30 mouse cellular contexts compared by ENCODE assay signal in the genomic region with DNA sequence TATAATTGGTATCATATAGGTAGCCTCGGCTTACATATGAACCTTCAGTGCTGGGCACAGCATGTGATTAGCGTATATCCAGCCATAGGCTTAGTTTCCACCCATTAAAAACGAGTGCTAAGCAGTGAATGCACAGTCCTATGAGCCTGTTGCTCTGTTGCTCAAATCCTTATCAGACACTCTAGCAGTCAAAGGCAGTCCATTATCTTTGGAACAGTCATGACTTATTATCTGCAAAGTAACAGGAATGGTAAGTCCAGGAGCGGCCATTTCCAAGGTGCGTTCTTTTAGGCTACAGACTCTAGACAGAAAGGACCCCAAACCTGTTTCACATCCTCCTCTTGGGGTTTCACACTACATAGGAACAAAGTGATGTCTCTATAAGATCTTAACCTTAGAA. TPM values are rescaled to one million over a fixed set of nuclear protein-coding genes. Genes with fewer than 3 reads are reported as not detected.
DNase-seq lines count a peak whose midpoint lies in the region; ATAC-seq and TF ChIP-seq lines count a peak whose summit lies in the region.
"Had no signal": no experiment of that assay in that cellular context is flagged by ENCODE, and none has a peak within 500 bp of the region (broad histone marks: within the 10 kb centered on the region; RNA-seq: fewer than 3 reads in every experiment).

No protein-coding gene starts in this region.

- no peak for TF ChIP-seq CTCF in thymus, adult 2 months (IDR thresholded peaks at IDR 0.05; ENCODE audit: borderline replicate concordance, control insufficient read depth, extremely low read depth, insufficient read depth, low read length, poor library complexity)

- WGBS in thymus, adult 2 months, result 58% methylated on average over 5 of the region's 5 CpGs
- 28% methylated on average over 5 of the region's 5 CpGs for WGBS in liver, embryonic 13.5 days (ENCODE audit: insufficient replicate concordance)

- peak; percentile 45 for ATAC-seq in liver, embryonic 13.5 days (ENCODE audit: low read depth)
- ATAC-seq in megakaryocyte progenitor cell, adult 5-6 weeks (replicated peaks; ENCODE audit: poor library complexity), result peak; percentile 34
- ATAC-seq: activated CD4-positive, CD25-positive, alpha-beta regulatory T cell, adult 4 months; forebrain, embryonic 14.5 days; intestine, embryonic 16.5 days had no signal

- TF ChIP-seq POLR2A in thymus, adult 2 months (IDR thresholded peaks at IDR 0.05; ENCODE audit: control insufficient read depth, extremely low read depth, insufficient read depth, low read length, poor library complexity), result no peak

- DNase-seq in thymus, adult 2 months, result no peak
- no peak for DNase-seq in thymus, postnatal 36 days
- DNase-seq in liver, embryonic 13.5 days, result peak; percentile 28
- no peak for DNase-seq in urinary bladder, postnatal 10 days (ENCODE audit: low spot score)
- no peak for DNase-seq in embryo, embryonic 10 days (ENCODE audit: low spot score)
- no peak for DNase-seq in thymus, postnatal 4 days
- DNase-seq: adrenal gland, adult 2 months; adrenal gland, postnatal 36 days; cerebellum, adult 2 months; cerebellum, postnatal 14 days; gastrocnemius, postnatal 36 days; heart, postnatal 4 days; kidney, adult 8-10 months; kidney, postnatal 4 days; layer of hippocampus, postnatal 36 days; left cerebral cortex, postnatal 4 days; lung, embryonic 14.5 days; lung, postnatal 14 days; right cerebral cortex, postnatal 4 days had no signal

- H3K9ac ChIP-seq in liver, embryonic 13.5 days, result no peak overlapping the region
- H3K9ac ChIP-seq: embryonic facial prominence, embryonic 15.5 days; hindbrain, embryonic 13.5 days; lung, embryonic 14.5 days; midbrain, embryonic 12.5 days; neural tube, embryonic 13.5 days had no signal

- no peaks in the 10 kb centered on the region for H3K9me3 ChIP-seq in liver, embryonic 13.5 days (replicated peaks)
- H3K9me3 ChIP-seq: embryonic facial prominence, embryonic 10.5 days; embryonic facial prominence, embryonic 15.5 days; hindbrain, embryonic 13.5 days; midbrain, embryonic 12.5 days; neural tube, embryonic 13.5 days had no signal

- peaks cover 26% of the 10 kb centered on the region for H3K4me1 ChIP-seq in thymus, adult 2 months (replicated peaks; ENCODE audit: control insufficient read depth, insufficient read depth, low read length)
- H3K4me1 ChIP-seq in liver, embryonic 13.5 days (replicated peaks), result peaks cover 88% of the 10 kb centered on the region

- peak overlapping the region; percentile 95 for H3K27ac ChIP-seq in thymus, adult 2 months (ENCODE audit: control insufficient read depth, insufficient read depth, low read length)
- H3K27ac ChIP-seq in liver, embryonic 13.5 days, result peak overlapping the region; percentile 50
- H3K27ac ChIP-seq: embryonic facial prominence, embryonic 10.5 days; embryonic facial prominence, embryonic 15.5 days; hindbrain, embryonic 13.5 days; kidney, postnatal 0 days; midbrain, embryonic 12.5 days; neural tube, embryonic 13.5 days had no signal

- H3K27me3 ChIP-seq in thymus, adult 2 months (ENCODE audit: control insufficient read depth, insufficient read depth, low read length), result no peaks in the 10 kb centered on the region
- no peaks in the 10 kb centered on the region for H3K27me3 ChIP-seq in liver, embryonic 13.5 days
- H3K27me3 ChIP-seq: neural tube, embryonic 13.5 days had no signal

- H3K36me3 ChIP-seq in thymus, adult 2 months (ENCODE audit: control insufficient read depth, insufficient read depth, low read length), result peaks cover 24% of the 10 kb centered on the region
- peaks cover 8% of the 10 kb centered on the region; the same call in 1 of the 2 replicates for H3K36me3 ChIP-seq in liver, embryonic 13.5 days
- H3K36me3 ChIP-seq: embryonic facial prominence, embryonic 10.5 days; embryonic facial prominence, embryonic 15.5 days; hindbrain, embryonic 13.5 days; midbrain, embryonic 12.5 days; neural tube, embryonic 13.5 days had no signal

- peak overlapping the region; percentile 25 for H3K4me3 ChIP-seq in thymus, adult 2 months (ENCODE audit: control insufficient read depth, insufficient read depth, low read length)
- H3K4me3 ChIP-seq in liver, embryonic 13.5 days (replicated peaks), result no peak overlapping the region
- H3K4me3 ChIP-seq: embryonic facial prominence, embryonic 10.5 days; embryonic facial prominence, embryonic 15.5 days; hindbrain, embryonic 13.5 days; midbrain, embryonic 12.5 days; myocyte; neural tube, embryonic 13.5 days had no signal

- peak overlapping the region; percentile 38 for H3K4me2 ChIP-seq in liver, embryonic 13.5 days
- H3K4me2 ChIP-seq: embryonic facial prominence, embryonic 15.5 days; hindbrain, embryonic 13.5 days; lung, embryonic 14.5 days; midbrain, embryonic 12.5 days; neural tube, embryonic 13.5 days had no signal

RNA-seq across cellular contexts. Expression of gene Aqp11, which starts 4.5 kb away (rescaled TPM):
- polyA plus RNA-seq in thymus, adult 2 months (2012; rRNA removed), result 277 and 395 TPM in 2 replicates
- polyA plus RNA-seq in liver, embryonic 13.5 days (2015; fragmentation: Nextera tagmentation; extraction: Ambion mirVana), result 15.6 and 15.9 TPM in 2 replicates
- total RNA-seq in megakaryocyte progenitor cell, adult 5-6 weeks (2015), result 4.1 and 4.3 TPM in 2 replicates
- total RNA-seq in megakaryocyte progenitor cell, adult 5-6 weeks (2017), result 2.9 and 3.9 TPM in 2 replicates

RNA-seq across cellular contexts. Expression of gene Clns1a, which starts 37.2 kb away (rescaled TPM):
- 60.8 and 63.3 TPM in 2 replicates for polyA plus RNA-seq in thymus, adult 2 months (2012; rRNA removed)
- polyA plus RNA-seq in liver, embryonic 13.5 days (2015; fragmentation: Nextera tagmentation; extraction: Ambion mirVana), result 104 and 110 TPM in 2 replicates
- 165 and 166 TPM in 2 replicates for total RNA-seq in megakaryocyte progenitor cell, adult 5-6 weeks (2015)
- total RNA-seq in megakaryocyte progenitor cell, adult 5-6 weeks (2017), result 163 and 168 TPM in 2 replicates

RNA-seq across cellular contexts. Expression of gene Pak1, which starts 54.7 kb away (rescaled TPM):
- 11.4 and 11.8 TPM in 2 replicates for polyA plus RNA-seq in thymus, adult 2 months (2012; rRNA removed)
- polyA plus RNA-seq in liver, embryonic 13.5 days (2015; fragmentation: Nextera tagmentation; extraction: Ambion mirVana), result 6.7 and 8.8 TPM in 2 replicates
- total RNA-seq in megakaryocyte progenitor cell, adult 5-6 weeks (2015), result 41.0 and 51.5 TPM in 2 replicates
- 48.3 and 51.7 TPM in 2 replicates for total RNA-seq in megakaryocyte progenitor cell, adult 5-6 weeks (2017)

Comparison
In these comparisons a context has a peak if more than half of its experiments do, and no peak if none do; other contexts are left out.
1. RNA of gene Aqp11, which starts 4.5 kb away (polyA plus RNA-seq): 277 to 395 TPM in thymus, adult 2 months; 15.6 to 15.9 TPM in liver, embryonic 13.5 days; every median in the first group is over 10 times any median in the second.